Mouse (Mus musculus): Measurements from ENCODE around the gene Cyfip2. TPM values are rescaled to one million over a fixed set of nuclear protein-coding genes. Genes with fewer than 3 reads are reported as not detected.

Gene Cyfip2
- polyA plus RNA-seq, 1 experiment from 2014 or later: 6.1 TPM

DNA sequence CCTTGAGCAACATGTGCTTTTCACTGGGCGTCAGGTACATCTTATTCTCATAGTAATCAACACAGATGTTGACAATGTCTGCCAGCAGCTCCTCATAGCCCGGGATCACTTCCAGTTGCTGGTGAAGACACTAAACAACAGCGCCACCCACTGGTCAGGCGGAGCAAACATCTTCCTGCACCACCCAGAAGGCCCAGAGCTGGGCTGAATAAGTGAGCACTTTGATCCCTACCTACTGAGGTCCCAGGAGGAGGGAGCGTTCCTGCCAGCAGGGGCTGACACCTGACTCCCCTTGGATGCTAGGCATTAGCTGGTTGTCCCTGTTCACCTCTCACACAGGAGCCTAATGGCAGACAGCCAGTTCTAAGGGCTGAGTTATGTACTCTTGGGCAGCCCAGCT is 35.9 kb downstream of the Cyfip2 start:
- WGBS (ENCODE audit: insufficient replicate concordance): 44% methylated on average over 5 of the region's 5 CpGs
- DNase-seq (peak; percentile 67), ATAC-seq (no peak)

DNA sequence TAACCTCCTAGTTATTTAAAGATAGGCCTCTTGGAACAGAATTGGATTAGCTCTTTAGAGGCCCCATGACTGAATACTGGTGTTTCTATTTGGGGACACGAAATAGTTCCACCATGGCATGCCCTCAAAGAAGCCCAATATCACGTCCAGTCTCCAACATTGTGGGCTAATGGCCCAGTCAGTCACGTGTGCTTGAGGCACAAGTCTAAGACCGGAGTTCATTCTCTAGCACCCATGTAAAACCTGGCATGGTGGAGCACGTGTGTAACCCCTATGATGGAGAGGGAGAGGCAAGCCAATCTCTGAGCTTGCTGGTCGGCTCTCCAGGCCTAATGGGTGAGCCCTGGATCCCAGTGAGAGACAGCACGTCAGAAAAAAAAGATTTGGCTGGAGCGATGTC is 36.5 kb downstream of the Cyfip2 start:
- Histone ChIP-seq H3K27me3 (ENCODE audit: insufficient read depth, low read length) (no peaks in the 10 kb centered on the region), H3K9me3 (ENCODE audit: low read length) (no peaks in the 10 kb centered on the region), H3K4me1 (ENCODE audit: insufficient read depth) (no peaks in the 10 kb centered on the region), H3K4me3 (ENCODE audit: low read depth, low read length) (no peak overlapping the region), H3K9ac (replicated peaks) (no peak overlapping the region), H3K27ac (ENCODE audit: low read depth) (no peak overlapping the region), H3K36me3 (replicated peaks; ENCODE audit: insufficient read depth, low read length) (peaks cover 30% of the 10 kb centered on the region), H3K4me2 (ENCODE audit: low read depth, low read length) (no peak overlapping the region)
- no peak for ATAC-seq
- 82% methylated on average over 8 of the region's 8 CpGs for WGBS (ENCODE audit: insufficient replicate concordance)
- DNase-seq: no peak
- TF ChIP-seq CTCF (IDR thresholded peaks at IDR 0.05; ENCODE audit: low read depth) (no peak), EP300 (IDR thresholded peaks at IDR 0.05; ENCODE audit: low read depth) (no peak)

More for the DNA sequence above, 35.9 kb downstream of the Cyfip2 start:
- Histone ChIP-seq H3K36me3 (replicated peaks; ENCODE audit: insufficient read depth, low read length) (peaks cover 30% of the 10 kb centered on the region), H3K4me3 (ENCODE audit: low read depth, low read length) (no peak overlapping the region), H3K27ac (ENCODE audit: low read depth) (no peak overlapping the region), H3K9me3 (ENCODE audit: low read length) (no peaks in the 10 kb centered on the region), H3K27me3 (ENCODE audit: insufficient read depth, low read length) (no peaks in the 10 kb centered on the region), H3K9ac (replicated peaks) (no peak overlapping the region), H3K4me2 (ENCODE audit: low read depth, low read length) (no peak overlapping the region), H3K4me1 (ENCODE audit: insufficient read depth) (no peaks in the 10 kb centered on the region)
- TF ChIP-seq EP300 (IDR thresholded peaks at IDR 0.05; ENCODE audit: low read depth) (no peak), CTCF (IDR thresholded peaks at IDR 0.05; ENCODE audit: low read depth) (peak; percentile 66)

DNA sequence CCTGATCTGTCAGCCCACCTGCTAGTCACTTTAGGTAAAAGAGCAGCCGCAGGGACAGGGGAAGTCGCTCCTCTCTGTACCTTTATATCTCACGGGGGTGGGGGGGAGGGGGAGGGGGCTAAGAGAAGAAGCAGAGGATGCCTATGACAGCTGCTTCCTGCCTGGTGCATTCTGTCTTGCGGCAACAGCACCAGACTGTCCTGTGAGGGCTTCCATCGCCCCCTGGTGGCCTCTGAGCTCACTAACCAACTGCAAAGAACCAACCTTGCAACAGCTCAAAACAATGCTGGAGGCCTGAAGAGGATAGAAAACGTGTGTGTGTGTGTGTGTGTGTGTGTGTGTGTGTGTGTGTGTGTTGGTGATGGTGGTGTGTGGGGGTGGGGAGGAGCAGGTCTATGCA is 37.4 kb downstream of the Cyfip2 start:
- Histone ChIP-seq H3K9ac (replicated peaks) (no peak overlapping the region), H3K27ac (ENCODE audit: low read depth) (no peak overlapping the region), H3K36me3 (replicated peaks; ENCODE audit: insufficient read depth, low read length) (peaks cover 30% of the 10 kb centered on the region), H3K4me1 (ENCODE audit: insufficient read depth) (no peaks in the 10 kb centered on the region), H3K4me2 (ENCODE audit: low read depth, low read length) (no peak overlapping the region), H3K9me3 (ENCODE audit: low read length) (no peaks in the 10 kb centered on the region), H3K27me3 (ENCODE audit: insufficient read depth, low read length) (no peaks in the 10 kb centered on the region), H3K4me3 (ENCODE audit: low read depth, low read length) (no peak overlapping the region)
- no peak for TF ChIP-seq EP300 (IDR thresholded peaks at IDR 0.05; ENCODE audit: low read depth)
- peak; percentile 88 for TF ChIP-seq CTCF (IDR thresholded peaks at IDR 0.05; ENCODE audit: low read depth)
- ATAC-seq (peak; percentile 75), DNase-seq (peak; percentile 84)
- 4% methylated on average over 6 of the region's 6 CpGs for WGBS (ENCODE audit: insufficient replicate concordance)

DNA sequence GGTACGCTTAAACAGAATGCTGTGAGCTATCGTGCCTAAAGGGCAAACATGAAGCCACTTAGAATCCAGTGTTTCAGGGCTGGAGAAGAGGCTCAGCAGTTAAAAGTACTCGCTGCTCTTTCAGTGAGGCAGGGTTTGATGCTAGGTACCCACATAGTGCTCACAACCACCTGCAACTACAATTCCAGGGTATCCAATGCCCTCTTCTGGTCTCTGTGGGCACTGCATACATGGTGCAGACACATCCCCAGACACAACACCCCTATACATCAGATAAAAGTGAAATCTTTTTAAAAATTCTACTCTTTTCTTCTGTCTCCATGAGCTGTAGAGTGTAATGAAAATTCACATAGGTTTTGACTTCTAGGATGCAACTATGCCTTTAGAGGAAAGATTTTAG is 38.7 kb downstream of the Cyfip2 start:
- 85% methylated on average over 3 of the region's 3 CpGs for WGBS (ENCODE audit: insufficient replicate concordance)
- Histone ChIP-seq H3K36me3 (replicated peaks; ENCODE audit: insufficient read depth, low read length) (peaks cover 35% of the 10 kb centered on the region), H3K4me3 (ENCODE audit: low read depth, low read length) (no peak overlapping the region), H3K4me2 (ENCODE audit: low read depth, low read length) (no peak overlapping the region), H3K9ac (replicated peaks) (no peak overlapping the region), H3K4me1 (ENCODE audit: insufficient read depth) (no peaks in the 10 kb centered on the region), H3K27me3 (ENCODE audit: insufficient read depth, low read length) (no peaks in the 10 kb centered on the region), H3K9me3 (ENCODE audit: low read length) (no peaks in the 10 kb centered on the region), H3K27ac (ENCODE audit: low read depth) (no peak overlapping the region)
- ATAC-seq (no peak), DNase-seq (no peak)
- TF ChIP-seq EP300 (IDR thresholded peaks at IDR 0.05; ENCODE audit: low read depth) (no peak), CTCF (IDR thresholded peaks at IDR 0.05; ENCODE audit: low read depth) (peak; percentile 32; the same call in 1 of the 2 replicates)

DNA sequence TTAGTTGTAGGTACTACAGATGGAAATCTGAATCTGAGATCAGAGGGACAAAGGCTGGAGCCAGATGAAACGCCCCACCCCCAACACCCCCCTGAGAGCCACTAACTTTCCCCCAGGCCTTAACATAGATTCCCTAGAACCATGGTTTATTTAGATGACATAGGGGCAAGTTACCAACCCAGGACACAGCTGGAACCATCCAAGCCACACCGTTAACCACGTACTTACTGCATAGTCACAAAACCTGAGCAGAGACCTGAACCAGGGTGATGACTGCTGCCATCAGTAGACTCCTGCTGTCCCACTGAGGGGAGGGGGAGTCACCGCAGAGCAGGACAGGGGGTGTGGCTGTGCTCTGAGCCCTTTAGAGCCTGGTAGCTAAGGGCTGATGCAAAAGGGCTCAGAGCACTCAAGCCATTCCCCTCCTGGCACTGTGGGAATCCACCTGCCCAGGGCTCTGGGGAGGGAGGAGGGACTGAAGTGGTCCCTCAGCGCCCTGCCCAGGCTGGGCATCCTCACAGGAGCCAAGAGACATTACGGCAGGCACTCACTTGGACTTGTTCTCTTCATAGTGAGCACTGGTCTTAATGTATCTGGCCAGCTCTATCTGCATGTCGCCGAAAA is 40.5 kb downstream of the Cyfip2 start:
- H3K9me3 ChIP-seq (ENCODE audit: low read length): no peaks in the 10 kb centered on the region
- no peak overlapping the region for H3K27ac ChIP-seq (ENCODE audit: low read depth)
- peaks cover 27% of the 10 kb centered on the region for H3K36me3 ChIP-seq (replicated peaks; ENCODE audit: insufficient read depth, low read length)
- H3K4me2 ChIP-seq (ENCODE audit: low read depth, low read length): no peak overlapping the region
- TF ChIP-seq EP300 (IDR thresholded peaks at IDR 0.05; ENCODE audit: low read depth) (no peak), CTCF (IDR thresholded peaks at IDR 0.05; ENCODE audit: low read depth) (no peak)
- H3K4me1 ChIP-seq (ENCODE audit: insufficient read depth): no peaks in the 10 kb centered on the region
- H3K4me3 ChIP-seq (ENCODE audit: low read depth, low read length): no peak overlapping the region
- no peak for DNase-seq
- H3K9ac ChIP-seq (replicated peaks): no peak overlapping the region
- no peak for ATAC-seq
- WGBS (ENCODE audit: insufficient replicate concordance): 83% methylated on average over 8 of the region's 8 CpGs
- no peaks in the 10 kb centered on the region for H3K27me3 ChIP-seq (ENCODE audit: insufficient read depth, low read length)

- Histone ChIP-seq H3K27me3 (ENCODE audit: insufficient read depth, low read length) (no peaks in the 10 kb centered on the region), H3K4me1 (ENCODE audit: insufficient read depth) (no peaks in the 10 kb centered on the region), H3K4me2 (ENCODE audit: low read depth, low read length) (no peak overlapping the region), H3K4me3 (ENCODE audit: low read depth, low read length) (no peak overlapping the region), H3K9ac (replicated peaks) (no peak overlapping the region), H3K27ac (ENCODE audit: low read depth) (no peak overlapping the region), H3K36me3 (replicated peaks; ENCODE audit: insufficient read depth, low read length) (peaks cover 33% of the 10 kb centered on the region), H3K9me3 (ENCODE audit: low read length) (no peaks in the 10 kb centered on the region)
- WGBS (ENCODE audit: insufficient replicate concordance): 74% methylated on average over 3 of the region's 3 CpGs
- no peak for TF ChIP-seq CTCF (IDR thresholded peaks at IDR 0.05; ENCODE audit: low read depth)
- TF ChIP-seq EP300 (IDR thresholded peaks at IDR 0.05; ENCODE audit: low read depth): no peak
- DNase-seq (no peak), ATAC-seq (no peak)
Measured at GRCm38 (mm10) chr11:46269893-46270292, 42.8 kb downstream of the Cyfip2 start.

Measured in liver, postnatal 0 days (tissue).